Mouse (Mus musculus): Measurements from ENCODE around the gene Bri3bp.

DNA sequence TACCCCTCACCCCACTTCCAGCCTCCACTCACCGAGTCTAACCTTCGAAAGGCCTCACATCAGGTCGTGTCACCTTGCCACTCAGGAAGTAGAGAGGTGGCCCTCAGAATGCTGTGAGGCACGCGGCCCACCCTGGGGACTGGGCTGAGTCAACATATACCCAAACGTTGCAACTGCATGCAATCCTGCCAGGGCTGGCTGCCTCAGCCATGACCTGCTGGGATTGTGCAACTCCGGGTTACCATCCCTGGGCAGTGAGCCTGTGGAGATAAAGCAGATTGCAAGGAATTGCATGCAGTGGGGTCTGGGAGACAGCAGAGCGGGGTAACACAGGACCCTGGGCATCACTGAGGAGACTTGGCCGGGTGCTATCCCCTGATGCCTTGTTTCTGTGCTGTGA, 11.2 kb downstream of the Bri3bp start:
- TF ChIP-seq CTCF (IDR thresholded peaks at IDR 0.05; ENCODE audit: low read depth) (no peak), EP300 (IDR thresholded peaks at IDR 0.05; ENCODE audit: low read depth) (no peak)
